Mouse (Mus musculus) G1E (cell line): ENCODE results near the gene Akap12.

Experiments used
- CTCF ChIP-seq: IDR thresholded peaks from 2 replicates; pipeline ENCODE4 v1.5.1; 2012; ENCODE audit warnings: low read depth, low read length, inconsistent platforms, mixed read lengths
- GATA1 ChIP-seq: IDR thresholded peaks from 2 replicates; pipeline ENCODE4 v1.6.1; 2012; ENCODE audit warnings: borderline replicate concordance, low read length, inconsistent platforms, mixed read lengths
- GATA2 ChIP-seq: IDR thresholded peaks from 2 replicates; pipeline ENCODE4 v1.6.1; 2012; ENCODE audit warnings: low read depth, low read length, inconsistent platforms, borderline replicate concordance
- POLR2AphosphoS5 ChIP-seq: IDR thresholded peaks from 2 replicates; pipeline ENCODE4 v1.6.1; 2012; ENCODE audit warnings: low read depth, low read length, inconsistent platforms; ENCODE audit not compliant: insufficient replicate concordance
- TAL1 ChIP-seq: conservative IDR thresholded peaks from 2 replicates; pipeline ENCODE4 v1.6.1; 2012; ENCODE audit warnings: low read depth, low read length, inconsistent platforms, mixed read lengths

- TF ChIP-seq CTCF = no peak
- no peak for TF ChIP-seq GATA1
- no peak for TF ChIP-seq TAL1
- no peak for TF ChIP-seq POLR2AphosphoS5
- TF ChIP-seq GATA2 = no peak
Measured at GRCm38 (mm10) chr10:4278041-4278440, 11.9 kb downstream of the Akap12 start.
